Mouse (Mus musculus) urinary bladder, adult 2 months (tissue): ENCODE data around the gene Tcte2. TPM values are rescaled to one million over a fixed set of nuclear protein-coding genes. Genes with fewer than 3 reads are reported as not detected.
A peak's percentile ranks its signal among the peaks of the same experiment; 100 is the strongest.

Experiments used
- DNase-seq: peaks from one replicate; pipeline ENCODE4 v3.0.0; 2022; ENCODE audit warnings: low spot score
- polyA plus RNA-seq: library from polyadenylated mRNA; depleted of rRNA; stranded (reverse); fragments of >200 nt; gene quantifications from 2 replicates; pipeline ENCODE4 v1.2.3, GENCODE M21; 2012

The Tcte2 gene
- polyA plus RNA-seq, 1 experiment = 4.4 TPM

DNA sequence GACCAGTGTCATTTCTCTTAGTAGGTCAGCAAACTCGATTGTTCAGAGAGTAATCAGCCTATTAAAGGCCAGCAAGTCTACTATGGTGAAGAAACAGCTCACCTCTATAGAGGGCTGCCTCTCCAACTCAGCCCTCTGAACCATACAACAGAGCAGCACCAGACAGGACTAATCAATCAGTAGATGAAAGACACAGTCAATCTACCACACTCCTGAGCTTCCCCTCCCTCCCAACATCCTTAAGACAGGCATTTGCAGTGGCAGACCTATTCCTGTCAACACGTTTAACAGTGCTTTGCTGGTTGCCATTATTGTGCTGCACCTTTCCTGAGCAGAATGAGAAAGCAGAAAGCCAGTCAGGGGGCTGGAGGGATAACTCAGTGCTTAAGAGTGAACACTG is 16.3 kb downstream of the Tcte2 start:
- DNase-seq = no peak

DNA sequence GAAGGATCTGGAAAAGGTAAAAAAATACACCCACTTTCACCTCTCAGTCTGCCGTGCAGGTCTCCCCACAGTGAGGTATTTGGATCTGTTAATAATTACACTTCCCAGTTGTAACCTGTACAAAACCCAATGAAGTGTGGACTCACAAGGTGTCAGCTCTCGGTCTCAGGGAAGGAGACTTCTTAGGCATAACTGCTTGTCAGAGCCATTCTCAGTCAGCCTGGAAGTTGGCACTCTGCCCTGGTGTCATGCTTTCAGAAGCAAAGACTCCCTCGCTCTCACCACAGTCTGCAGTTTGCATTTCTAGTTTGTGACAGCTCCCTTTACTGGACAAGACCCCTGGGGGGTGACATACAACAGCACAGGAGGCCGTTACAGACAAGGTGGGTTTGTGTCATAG is 16.8 kb downstream of the Tcte2 start:
- no peak for DNase-seq

DNA sequence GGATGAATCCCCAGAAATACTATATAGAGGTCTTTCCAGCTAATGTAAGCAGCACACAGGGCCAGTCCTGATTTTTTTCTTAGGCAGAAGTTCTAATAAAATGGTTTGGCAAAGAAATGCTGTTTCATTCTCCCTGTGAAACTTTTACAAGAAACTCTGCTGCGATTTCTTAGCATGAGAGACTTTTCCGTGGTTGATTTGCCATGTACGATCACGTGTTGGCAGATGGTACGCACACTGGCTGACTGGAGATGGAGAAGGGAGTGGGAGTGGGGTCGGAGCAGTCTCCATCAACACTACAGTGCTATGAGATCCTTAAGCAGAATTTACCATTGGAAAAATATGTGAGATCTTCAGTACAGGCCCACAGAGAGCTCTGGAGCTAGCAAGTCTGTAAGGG is 17.4 kb downstream of the Tcte2 start:
- no peak for DNase-seq

DNA sequence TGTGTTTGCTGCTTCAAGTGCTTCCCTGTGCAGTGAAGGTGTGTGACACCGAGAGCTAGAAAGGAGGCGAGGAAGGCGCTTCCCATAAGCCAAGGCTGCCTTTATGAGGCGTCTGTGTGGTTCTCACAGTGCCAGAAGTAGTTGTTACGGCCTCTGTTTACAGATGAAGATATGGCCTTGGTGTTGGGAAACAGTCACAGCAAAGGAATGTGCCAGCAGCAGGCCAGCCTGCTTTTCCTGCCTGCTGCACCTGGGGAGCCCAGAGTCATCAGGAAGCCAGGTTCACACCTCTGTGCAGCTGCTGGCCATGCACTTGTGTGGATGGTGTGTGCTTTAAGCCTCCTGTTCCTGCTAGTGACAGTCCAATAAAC is 17.9 kb downstream of the Tcte2 start:
- no peak for DNase-seq

DNA sequence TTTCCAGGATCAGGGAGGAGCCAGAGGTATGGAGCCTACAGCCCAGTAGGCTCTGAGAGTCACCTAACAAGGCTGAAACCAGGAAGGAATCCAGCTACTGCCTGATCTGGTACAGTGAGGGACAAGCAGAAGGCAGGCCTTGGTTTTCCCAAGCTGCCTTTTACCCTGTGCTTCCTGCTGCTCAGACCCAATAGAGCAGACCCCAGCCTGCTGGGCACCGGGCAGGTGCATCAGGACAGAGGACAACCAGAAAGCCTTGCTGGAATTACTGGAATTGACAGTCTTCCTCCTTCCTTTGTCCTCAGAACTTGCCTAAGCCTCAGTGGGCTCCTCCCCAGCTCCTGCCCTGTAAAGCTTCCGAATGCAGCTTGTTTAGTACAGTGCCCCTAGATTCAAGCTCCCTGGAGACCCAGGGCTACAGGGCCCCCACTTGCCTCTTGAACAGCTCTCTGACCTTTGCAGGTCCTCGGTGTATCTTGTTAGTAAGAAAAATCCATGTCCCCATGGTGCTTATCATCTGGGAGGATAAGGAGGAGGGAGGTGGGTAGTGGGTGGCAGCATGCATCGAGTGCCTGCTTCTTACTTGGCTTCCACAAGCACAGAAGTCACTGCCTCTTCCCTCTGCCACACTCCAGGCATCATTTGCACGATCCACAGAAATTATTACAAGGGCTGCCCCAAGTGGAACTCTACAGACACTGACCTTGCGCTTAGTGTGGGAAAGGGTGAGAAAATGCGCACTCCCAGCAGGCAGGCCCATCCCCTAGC is 18.5 kb downstream of the Tcte2 start:
- DNase-seq = no peak

DNA sequence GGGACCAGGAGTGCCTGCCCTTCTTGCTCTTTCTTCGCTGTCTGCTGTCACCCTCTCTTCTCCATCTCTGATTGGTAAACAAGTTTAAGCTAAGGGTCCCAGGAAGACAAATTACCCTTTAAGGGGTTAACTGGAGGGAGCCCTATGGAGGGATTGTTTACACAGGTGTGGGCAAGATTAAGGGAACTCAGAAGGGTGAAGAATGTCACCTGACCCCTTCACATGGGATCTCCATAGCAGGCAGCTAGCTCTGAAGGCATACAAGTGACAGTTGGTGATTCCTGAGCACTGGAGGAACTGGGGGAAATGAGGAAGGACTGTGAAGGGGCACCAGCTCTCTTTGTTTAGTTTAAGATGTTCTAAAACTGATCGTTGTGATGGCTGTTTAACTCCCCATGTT is 19.3 kb downstream of the Tcte2 start:
- no peak for DNase-seq

DNA sequence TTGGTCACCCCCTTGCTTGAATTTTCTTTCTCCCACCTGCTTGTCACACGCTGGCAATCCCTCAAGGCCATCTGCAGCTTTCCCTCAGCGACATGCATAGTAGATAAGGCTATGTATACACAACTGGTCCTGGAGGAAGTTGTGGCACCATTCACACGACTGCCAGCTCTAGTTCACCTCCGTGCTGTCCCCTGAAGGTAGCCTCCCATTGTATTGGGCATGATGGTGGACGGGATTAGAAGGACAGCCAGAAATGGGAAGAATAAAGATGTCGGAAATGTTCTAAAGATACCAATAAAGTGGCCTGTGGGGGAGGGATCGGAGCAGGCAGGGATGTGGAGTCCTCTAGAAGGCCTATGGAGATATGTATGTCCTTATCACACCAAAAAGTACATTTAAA is 20.0 kb downstream of the Tcte2 start:
- no peak for DNase-seq

DNA sequence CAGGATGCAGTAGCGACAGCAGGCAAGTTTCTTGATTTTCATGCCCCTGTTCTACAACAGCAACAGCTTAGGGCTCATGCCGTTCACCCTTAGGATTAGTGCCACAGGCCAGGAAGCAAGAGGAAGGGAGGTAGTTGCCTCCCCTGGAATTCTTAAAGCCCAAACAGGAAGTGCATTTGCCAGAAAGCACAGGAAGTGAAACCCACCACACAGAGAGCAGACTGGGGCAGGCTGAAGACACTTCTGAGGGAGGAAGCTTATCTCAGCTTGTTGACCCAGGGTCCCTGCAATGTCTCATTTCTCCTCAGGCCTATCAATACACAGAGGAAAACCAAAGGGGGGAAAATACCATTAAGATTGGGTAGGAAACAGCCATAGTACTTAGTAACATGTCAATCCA is 20.8 kb downstream of the Tcte2 start:
- DNase-seq = peak; percentile 16

DNA sequence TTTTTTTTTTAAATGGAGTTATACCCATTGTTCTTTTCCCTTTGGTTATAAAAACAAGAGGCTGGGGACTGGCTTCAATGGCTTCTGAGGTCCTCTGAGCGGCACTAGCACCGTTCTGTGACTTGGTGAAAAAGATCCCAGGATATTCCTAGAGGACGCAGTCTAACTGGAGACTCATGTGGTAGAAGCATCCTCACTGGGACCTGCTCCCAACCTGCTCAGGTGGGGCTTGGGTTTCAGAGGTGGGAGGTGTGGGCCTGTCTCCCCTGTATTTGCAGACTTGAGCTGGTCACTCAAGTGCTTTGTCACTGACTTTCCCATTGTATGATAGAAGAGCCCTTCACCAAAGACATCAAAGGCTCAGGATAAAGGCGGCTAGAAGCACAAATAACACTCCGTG is 21.6 kb downstream of the Tcte2 start:
- DNase-seq = no peak

DNA sequence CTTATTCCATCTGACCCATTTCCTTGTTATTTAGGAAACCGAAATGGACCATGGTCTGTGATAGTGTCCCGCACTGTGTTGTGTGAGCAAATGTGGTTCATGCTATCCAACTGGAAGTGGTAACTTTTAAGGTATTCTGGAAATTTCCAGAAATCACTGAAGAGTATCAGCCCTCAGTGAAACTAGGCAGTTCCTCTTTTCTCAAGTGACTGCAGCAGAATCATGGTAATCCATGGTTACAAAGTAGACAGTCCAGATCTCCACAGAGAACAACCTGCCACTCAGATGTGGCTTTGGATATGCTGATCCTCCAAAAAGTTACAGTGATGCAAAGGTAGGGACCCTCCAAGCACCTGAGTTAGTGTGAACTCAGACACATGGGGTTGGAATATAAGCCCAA is 22.7 kb downstream of the Tcte2 start:
- DNase-seq = no peak

DNA sequence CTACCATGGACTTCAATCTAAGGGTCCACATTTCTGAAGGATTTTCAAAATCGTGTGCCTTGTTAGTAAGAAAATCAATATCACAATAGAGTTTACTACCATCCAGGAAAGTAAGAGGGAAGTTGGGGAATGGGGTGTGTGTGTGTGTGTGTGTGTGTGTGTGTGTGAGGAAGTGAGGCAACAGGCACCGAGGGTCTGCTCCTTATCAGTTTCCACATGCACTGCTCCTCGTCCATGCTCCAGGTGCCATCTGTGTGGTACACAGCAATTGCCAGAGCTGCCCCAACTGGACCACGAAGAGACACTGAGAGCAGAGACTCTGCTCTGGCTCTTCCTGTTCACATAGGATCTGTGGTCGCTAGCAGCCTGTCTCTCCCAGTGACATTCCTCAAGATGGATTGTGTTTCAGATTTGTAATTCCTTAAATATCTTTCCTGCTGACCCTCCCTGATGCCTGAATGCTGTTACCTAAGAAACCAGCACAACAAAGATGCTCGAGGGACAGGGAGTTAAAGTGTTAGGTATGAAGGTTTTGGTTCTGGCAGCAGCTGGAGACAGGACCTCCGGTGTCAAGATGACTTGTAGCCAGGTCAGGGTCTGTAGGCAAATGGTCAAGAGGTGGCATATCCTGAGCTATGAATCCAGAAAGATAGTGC is 23.4 kb downstream of the Tcte2 start:
- DNase-seq = no peak

DNA sequence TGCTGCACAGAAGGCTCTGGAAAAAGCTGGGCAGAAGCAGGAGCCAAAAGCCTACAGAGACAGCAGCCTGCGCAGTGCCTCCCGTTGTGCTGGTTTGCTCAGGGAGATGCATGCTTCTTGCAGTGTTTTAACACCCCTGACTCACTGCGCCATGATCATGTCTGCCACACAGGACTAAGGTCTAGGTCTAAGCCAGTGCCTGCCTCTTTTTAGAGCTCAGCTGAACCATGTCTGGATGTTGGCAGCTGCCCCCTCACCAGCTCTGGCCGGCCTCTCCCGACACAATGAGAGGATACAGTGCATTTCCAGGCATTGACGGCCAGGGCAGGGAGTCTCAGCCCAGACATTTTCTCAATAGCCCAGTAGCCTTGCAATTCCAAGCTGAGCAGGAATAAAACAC is 24.3 kb downstream of the Tcte2 start:
- peak; percentile 15 for DNase-seq

DNA sequence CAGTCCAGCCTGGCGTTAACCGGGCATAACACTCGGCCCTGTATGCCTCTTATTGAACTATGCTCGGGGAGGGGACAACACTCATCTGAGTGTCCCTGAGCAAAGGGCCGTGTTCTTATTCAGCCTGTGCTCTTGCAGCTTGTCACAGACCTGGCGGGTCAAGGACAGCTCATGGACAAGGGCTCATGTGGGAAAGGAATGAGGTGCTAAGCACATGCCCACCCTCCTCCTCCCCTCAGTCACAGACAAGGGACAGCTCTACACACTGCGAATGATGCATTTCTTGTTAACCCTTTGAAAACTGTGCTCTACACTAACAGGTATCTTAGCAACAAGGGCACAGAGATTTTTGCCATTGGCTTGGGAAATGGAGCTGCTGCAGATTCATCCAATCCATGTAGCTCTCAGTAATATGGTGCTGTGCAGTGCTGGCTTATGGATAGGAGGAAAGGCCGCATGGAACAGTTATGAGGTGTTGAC is 25.8 kb downstream of the Tcte2 start:
- no peak for DNase-seq

DNA sequence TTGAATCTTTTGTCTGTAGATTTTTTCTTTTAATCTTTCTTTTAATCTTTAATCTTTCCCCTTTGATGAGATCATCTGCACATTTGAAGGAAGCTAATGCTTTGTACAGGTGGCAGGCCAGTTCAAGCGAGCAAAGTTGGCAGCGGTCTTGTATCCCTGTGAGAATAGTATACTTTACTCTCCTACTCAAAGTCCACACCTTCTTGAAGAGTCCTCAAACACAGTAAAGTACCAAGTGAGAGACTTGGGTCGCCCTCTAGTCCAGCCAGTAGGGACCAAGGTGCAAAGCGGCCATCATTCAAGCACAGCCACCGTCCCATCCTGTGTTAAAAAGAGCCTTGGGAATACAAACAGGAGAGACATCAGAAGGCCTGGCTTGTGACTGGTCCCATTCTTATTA is 26.6 kb downstream of the Tcte2 start:
- no peak for DNase-seq

DNA sequence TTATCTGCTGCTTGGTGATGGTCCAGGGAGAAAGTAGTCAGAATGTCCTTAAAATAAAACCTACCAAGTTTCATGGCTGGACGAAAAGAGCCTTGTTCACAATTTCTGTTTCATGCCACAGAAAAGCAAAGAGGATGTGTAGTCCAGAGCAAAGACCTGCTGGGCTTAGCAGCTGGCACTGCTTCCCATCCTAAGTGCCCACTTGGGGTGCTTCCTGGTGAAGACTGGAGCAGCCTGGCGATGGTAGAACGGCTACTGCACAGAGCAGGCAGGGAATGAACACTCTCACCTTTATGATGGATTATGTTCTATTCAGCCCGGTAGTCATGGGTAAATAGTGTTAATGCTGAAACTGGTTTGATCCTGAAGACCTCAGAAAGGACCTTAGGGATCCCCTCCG is 27.7 kb downstream of the Tcte2 start:
- no peak for DNase-seq

DNA sequence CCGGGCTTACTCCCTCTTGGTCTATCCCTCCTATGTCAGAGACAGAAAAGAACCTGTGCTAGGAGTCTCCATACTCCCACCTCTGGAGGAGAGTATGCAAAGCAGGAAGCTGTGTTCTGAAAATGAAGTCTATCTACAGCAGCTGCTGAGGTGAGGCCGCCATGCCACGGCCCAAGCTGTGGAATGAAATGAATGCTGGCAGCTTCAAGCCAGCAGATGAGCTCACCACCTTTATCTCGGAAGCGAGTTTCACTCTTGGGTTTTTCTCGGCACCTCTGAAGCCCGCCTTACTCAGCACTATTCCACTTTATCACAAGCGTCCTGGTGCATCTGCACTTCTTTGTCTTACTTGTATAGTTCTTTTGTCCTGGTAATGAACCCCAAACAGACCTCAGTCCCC is 28.9 kb downstream of the Tcte2 start:
- DNase-seq = no peak

DNA sequence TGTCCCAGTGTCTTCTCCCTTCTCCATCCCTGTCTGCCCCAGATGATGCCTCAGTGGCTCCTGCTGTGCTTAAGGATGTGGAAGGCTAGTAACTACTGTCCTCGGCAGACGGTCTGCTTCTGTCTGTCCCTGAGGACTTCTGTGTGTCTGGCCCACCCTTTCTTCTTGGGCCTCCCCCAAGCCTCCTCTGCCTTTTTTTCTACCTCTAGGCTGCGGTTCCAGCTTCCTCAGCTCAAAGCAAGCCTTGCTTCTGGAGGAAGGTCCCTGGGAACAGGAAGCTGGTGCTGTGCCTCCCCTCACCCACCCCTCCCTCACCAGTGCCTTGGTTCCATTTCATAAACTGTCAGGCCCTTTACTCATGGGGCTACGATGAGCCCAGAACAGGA is 29.9 kb downstream of the Tcte2 start:
- DNase-seq = no peak

DNA sequence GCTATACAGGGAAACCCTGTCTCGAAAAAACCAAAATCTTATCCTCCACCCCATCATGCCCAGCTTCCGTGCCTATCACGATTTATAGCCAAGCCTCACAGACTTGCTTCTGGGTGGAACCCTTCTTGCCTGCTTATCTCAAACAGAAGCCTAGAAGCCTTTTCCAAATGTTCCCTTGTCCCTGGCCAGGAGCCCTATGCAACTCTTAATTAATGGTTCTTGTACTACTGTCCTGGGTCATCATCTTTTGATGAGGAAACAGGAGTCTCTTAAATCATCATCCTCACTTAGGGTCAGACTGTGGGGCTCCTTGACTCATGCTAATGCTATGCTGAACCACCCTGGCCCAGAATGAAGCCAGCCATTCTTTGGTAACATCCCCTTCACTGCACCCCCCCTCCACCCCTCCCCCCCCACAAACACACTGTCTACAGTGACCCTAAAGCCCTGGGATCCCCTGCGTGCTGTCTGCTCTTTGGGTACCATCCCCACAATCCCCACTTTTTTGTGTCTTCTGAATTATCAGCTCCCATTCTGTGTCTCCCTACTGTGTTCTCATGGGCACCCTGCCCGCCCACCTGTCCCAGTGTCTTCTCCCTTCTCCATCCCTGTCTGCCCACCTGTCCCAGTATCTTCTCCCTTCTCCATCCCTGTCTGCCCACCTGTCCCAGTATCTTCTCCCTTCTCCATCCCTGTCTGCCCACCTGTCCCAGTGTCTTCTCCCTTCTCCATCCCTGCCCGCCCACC is 30.5 kb downstream of the Tcte2 start:
- DNase-seq = no peak

DNA sequence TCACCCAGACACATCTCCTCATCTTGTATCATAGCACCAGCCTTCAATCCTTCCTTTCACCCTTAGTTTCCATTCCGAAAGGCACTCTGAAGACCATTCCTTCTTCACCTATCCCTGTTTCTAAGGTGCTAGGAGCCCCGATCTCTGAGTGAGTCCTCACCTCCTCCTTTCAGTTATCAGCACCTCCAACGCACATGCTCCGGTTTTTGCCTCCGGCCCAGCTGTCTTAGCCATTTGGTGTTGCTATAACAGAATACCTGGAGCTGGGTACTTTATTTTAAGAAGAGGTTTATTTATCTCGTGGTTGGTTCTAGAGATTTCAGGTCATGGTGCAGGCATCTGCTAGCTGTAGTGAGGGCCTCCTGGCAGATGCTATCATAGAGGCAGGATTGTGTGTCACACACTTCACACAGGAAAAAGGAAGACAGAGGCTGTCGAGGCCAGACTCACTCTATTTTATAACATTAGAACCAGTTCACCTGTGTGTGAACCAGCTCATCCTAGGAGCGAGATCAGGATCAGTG is 34.7 kb downstream of the Tcte2 start:
- no peak for DNase-seq

DNA sequence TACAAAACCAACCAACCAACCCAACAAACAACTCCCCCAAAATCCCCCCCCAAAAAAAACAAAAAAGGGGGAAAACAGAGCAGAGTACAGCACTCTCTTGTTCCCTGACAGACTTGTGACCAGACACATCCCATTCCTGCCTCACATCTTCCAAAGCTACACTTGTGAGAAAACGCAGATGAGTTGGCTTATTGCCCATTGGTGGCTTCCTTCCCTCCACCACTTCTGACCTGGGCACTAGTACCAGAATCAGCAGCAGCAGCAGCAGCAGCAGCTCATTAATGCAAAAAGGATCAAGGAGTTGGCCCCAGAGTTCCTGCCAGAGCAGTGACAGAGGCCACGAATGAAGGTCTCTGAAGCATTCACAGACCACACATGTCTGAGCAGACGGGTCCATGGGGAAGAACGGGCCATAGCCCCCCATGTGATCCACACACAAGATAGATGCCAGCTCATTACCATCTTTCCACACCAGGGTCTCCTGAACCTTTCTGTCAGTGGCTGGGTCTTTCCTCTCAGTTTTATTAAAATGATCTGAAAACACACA is 36.5 kb downstream of the Tcte2 start:
- no peak for DNase-seq

DNA sequence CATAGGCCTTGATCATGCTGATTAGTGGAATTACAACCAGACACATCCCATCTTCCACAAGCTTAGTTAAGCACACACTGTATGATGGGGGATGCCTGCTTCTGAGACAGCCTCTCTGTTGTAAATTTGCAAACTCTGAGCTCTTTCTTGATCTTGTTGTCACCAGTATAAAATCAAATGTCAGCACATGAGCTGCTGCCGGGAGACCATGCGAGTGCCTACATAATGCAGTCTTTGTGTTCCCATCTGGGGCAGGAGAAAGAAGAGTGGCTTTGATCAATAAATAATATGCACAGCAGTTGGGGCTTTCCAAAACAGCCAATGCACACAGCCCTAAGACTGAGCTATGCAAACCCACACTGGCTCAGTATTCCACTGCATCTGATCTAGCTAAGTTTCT is 39.2 kb downstream of the Tcte2 start:
- DNase-seq = no peak

DNA sequence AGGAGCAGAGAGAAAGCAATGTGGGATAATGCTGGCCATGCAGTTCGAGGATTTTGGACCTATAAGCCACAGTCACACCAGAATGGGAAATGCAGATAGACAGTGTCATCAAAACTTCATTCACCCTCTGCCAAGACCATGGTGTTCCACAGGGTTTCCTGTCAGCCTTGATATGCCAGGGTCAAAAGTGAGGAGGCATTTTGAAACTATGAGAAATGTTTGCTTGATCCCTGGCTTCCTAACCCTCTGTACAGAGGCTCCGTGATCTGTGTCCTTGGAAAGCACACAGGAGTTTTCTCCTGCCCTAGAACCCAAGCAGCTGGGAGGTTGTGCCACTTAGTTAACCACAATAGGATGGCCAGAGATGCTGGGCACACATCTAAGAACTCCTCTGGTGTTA is 40.3 kb downstream of the Tcte2 start:
- no peak for DNase-seq

DNA sequence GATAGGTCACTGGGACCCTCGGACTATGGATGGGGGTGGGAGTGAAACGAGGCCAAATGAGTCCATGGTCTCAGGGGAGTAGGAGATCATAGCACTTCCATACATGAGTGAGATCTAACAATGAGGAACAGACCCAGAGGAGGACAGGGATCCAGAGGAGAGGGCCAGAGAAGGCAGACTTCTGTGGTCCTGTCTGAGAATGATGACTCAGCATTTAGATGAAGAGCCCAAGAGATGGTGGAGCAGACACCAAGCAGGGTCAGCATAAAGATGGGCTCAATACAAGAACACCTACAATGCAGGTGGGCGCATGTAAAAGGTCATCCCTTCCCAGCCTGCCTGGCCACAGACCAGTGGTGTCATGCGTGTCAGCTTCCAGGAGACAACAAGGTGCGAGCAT is 41.4 kb downstream of the Tcte2 start:
- DNase-seq = no peak
